Mouse (Mus musculus): ENCODE results near the gene Rdh8. TPM values are rescaled to one million over a fixed set of nuclear protein-coding genes. Genes with fewer than 3 reads are reported as not detected.

Gene Rdh8
- polyA plus RNA-seq (2015; fragmentation: Nextera tagmentation; extraction: Ambion mirVana) = not detected in 2 replicates

DNA sequence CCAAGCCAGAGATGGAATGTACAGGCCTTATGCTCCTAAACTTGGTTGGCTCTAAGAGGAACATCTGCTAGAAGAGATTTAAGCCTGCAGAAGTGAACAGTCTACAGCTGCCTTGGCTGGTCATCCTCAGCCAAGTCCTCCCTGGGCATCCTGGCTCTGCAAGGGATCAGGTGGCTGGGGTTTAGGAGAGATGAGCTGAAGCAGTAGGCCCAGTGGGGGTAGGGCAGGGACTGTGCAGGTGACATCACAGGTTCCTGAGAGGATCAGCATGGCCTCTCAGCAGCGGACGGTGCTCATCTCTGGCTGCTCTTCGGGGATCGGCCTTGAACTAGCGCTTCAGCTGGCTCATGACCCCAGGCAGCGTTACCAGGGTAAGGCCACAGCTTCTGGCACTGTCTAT is at the start of gene Rdh8:
TSS of gene Rdh8 (plus strand) at position 268 of the 400 bp plus-strand sequence.
- no peak for ATAC-seq (ENCODE audit: low read depth)
- no peaks in the 10 kb centered on the region for H3K36me3 ChIP-seq (ENCODE audit: control insufficient read depth, insufficient read depth)
- H3K9me3 ChIP-seq (replicated peaks; ENCODE audit: control insufficient read depth, low read length) = no peaks in the 10 kb centered on the region
- H3K4me3 ChIP-seq (ENCODE audit: low read depth, low read length) = no peak within 1 kb of the TSS
- 65% methylated on average over 6 of the region's 6 CpGs for WGBS (ENCODE audit: insufficient replicate concordance)
- H3K4me2 ChIP-seq (ENCODE audit: low read depth, low read length) = no peak within 1 kb of the TSS
- no peak within 1 kb of the TSS for H3K9ac ChIP-seq (ENCODE audit: low read depth, low read length)
- peaks cover 4% of the 10 kb centered on the region for H3K4me1 ChIP-seq (ENCODE audit: control insufficient read depth, low read depth, low read length)
- H3K27me3 ChIP-seq (ENCODE audit: control insufficient read depth, insufficient read depth, low read depth, low read length) = peaks cover 23% of the 10 kb centered on the region
- H3K27ac ChIP-seq (ENCODE audit: low read length) = no peak within 1 kb of the TSS

DNA sequence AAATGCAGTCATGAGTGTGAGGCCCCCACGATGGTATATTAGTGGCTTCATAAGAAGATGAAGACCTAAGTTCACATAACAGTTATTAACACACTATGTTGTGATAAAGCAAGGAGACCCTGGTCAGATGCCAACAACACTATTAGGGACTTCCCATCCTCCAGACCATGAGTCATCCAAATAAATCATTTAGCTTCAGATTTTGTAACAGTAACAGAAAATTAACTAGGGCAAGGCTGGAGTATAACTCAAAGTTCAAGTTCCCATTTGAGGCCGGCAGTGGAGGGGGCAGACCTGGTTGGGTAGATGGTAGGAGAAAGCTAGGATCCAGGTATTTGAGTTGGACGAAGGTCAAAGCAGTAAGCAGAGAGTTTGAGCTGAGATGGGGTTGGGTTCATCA is 37.0 kb upstream of the Rdh8 start:
- no peaks in the 10 kb centered on the region for H3K4me1 ChIP-seq (ENCODE audit: control insufficient read depth, low read depth, low read length)
- H3K9ac ChIP-seq (ENCODE audit: low read depth, low read length) = no peak overlapping the region
- H3K27ac ChIP-seq (ENCODE audit: low read length) = no peak overlapping the region
- H3K4me3 ChIP-seq (ENCODE audit: low read depth, low read length) = no peak overlapping the region
- no peak overlapping the region for H3K4me2 ChIP-seq (ENCODE audit: low read depth, low read length)
- no peaks in the 10 kb centered on the region for H3K9me3 ChIP-seq (replicated peaks; ENCODE audit: control insufficient read depth, low read length)
- H3K27me3 ChIP-seq (ENCODE audit: control insufficient read depth, insufficient read depth, low read depth, low read length) = no peaks in the 10 kb centered on the region
- H3K36me3 ChIP-seq (ENCODE audit: control insufficient read depth, insufficient read depth) = no peaks in the 10 kb centered on the region
- WGBS (ENCODE audit: insufficient replicate concordance) = 48% methylated on average over 3 of the region's 3 CpGs
- 0 out of 2 replicates have a peak, but pooled peaks have one; percentile 11 for ATAC-seq (ENCODE audit: low read depth)

GRCm38 (mm10) chr9:20785055-20785454 is 33.2 kb upstream of the Rdh8 start:
- Histone ChIP-seq H3K9ac (ENCODE audit: low read depth, low read length) (no peak overlapping the region), H3K36me3 (ENCODE audit: control insufficient read depth, insufficient read depth) (no peaks in the 10 kb centered on the region), H3K27ac (ENCODE audit: low read length) (no peak overlapping the region), H3K9me3 (replicated peaks; ENCODE audit: control insufficient read depth, low read length) (0 out of 2 replicates have a peak, but pooled peaks cover 3% of the 10 kb centered on the region), H3K27me3 (ENCODE audit: control insufficient read depth, insufficient read depth, low read depth, low read length) (no peaks in the 10 kb centered on the region), H3K4me3 (ENCODE audit: low read depth, low read length) (no peak overlapping the region), H3K4me1 (ENCODE audit: control insufficient read depth, low read depth, low read length) (no peaks in the 10 kb centered on the region), H3K4me2 (ENCODE audit: low read depth, low read length) (no peak overlapping the region)
- no peak for ATAC-seq (ENCODE audit: low read depth)
- WGBS (ENCODE audit: insufficient replicate concordance) = 55% methylated on average over 6 of the region's 6 CpGs

DNA sequence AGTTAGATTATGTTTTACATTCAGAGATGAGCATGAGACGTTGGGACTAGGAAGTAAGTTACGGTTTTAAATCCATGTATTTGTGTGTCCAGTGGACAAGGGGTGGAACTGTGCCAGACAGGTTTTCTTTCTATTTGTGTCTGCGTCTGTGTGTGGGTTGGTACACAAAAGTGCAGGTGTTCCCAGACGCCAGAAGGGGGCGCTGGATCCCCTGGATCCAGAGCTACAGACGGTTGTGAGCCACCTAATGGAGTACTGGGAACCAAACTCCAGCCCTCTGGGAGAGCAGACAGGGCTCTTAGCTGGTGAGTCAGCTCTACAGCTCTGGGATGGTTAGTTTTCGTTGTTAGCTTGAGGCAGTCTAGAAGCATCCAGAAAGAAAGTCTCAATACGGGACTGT is 30.3 kb upstream of the Rdh8 start:
- Histone ChIP-seq H3K9me3 (replicated peaks; ENCODE audit: control insufficient read depth, low read length) (0 out of 2 replicates have a peak, but pooled peaks cover 3% of the 10 kb centered on the region), H3K4me2 (ENCODE audit: low read depth, low read length) (no peak overlapping the region), H3K27me3 (ENCODE audit: control insufficient read depth, insufficient read depth, low read depth, low read length) (no peaks in the 10 kb centered on the region), H3K27ac (ENCODE audit: low read length) (no peak overlapping the region), H3K4me1 (ENCODE audit: control insufficient read depth, low read depth, low read length) (no peaks in the 10 kb centered on the region), H3K9ac (ENCODE audit: low read depth, low read length) (no peak overlapping the region), H3K36me3 (ENCODE audit: control insufficient read depth, insufficient read depth) (no peaks in the 10 kb centered on the region), H3K4me3 (ENCODE audit: low read depth, low read length) (no peak overlapping the region)
- WGBS (ENCODE audit: insufficient replicate concordance) = 66% methylated on average over 8 of the region's 8 CpGs
- ATAC-seq (ENCODE audit: low read depth) = no peak

DNA sequence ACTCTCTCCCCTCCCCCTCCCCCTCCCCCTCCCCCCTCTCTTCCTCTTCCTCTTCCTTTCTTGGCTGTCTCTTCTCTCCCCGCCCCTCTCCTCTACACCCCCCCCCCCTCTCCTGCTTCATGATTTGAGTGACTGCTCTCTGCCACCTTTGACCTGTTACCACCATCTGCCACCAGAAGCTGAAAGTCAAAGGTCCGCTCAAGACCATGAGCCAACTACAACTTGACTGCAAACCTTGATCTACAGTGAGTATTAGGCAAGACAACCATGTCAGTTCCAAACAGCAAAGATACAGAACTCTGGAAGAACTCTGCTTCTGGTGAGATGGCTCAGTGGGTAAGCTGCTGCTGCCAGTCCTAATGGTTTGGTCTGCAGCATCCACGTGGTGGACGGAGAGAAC is 28.7 kb upstream of the Rdh8 start:
- Histone ChIP-seq H3K9ac (ENCODE audit: low read depth, low read length) (no peak overlapping the region), H3K36me3 (ENCODE audit: control insufficient read depth, insufficient read depth) (no peaks in the 10 kb centered on the region), H3K4me2 (ENCODE audit: low read depth, low read length) (no peak overlapping the region), H3K4me1 (ENCODE audit: control insufficient read depth, low read depth, low read length) (no peaks in the 10 kb centered on the region), H3K4me3 (ENCODE audit: low read depth, low read length) (no peak overlapping the region), H3K27ac (ENCODE audit: low read length) (no peak overlapping the region), H3K9me3 (replicated peaks; ENCODE audit: control insufficient read depth, low read length) (0 out of 2 replicates have a peak, but pooled peaks cover 3% of the 10 kb centered on the region), H3K27me3 (ENCODE audit: control insufficient read depth, insufficient read depth, low read depth, low read length) (no peaks in the 10 kb centered on the region)
- WGBS (ENCODE audit: insufficient replicate concordance) = 55% methylated on average over 3 of the region's 4 CpGs
- peak; percentile 61; the same call in 1 of the 2 replicates for ATAC-seq (ENCODE audit: low read depth)

DNA sequence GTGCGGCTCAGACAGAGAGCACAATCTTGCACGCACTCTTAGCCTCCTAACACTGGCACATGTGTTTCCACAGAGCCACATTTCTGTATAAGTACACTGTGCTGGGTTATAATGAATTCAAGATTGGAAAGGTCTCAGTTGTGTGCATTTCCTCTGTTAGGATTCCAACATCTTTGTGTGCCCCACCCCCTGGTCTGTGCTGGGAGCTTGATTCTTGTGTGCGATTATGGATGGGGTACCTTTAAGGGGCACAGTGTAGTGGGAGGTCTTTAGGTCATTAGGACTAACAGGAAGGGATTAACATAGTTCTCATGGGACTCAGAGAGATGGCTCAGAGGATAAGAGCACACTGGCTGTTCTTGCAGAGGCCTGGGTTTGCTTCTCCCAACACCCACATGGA is 28.0 kb upstream of the Rdh8 start:
- H3K36me3 ChIP-seq (ENCODE audit: control insufficient read depth, insufficient read depth) = no peaks in the 10 kb centered on the region
- no peak overlapping the region for H3K4me3 ChIP-seq (ENCODE audit: low read depth, low read length)
- no peak overlapping the region for H3K4me2 ChIP-seq (ENCODE audit: low read depth, low read length)
- 61% methylated on average over 3 of the region's 3 CpGs for WGBS (ENCODE audit: insufficient replicate concordance)
- H3K9ac ChIP-seq (ENCODE audit: low read depth, low read length) = no peak overlapping the region
- H3K9me3 ChIP-seq (replicated peaks; ENCODE audit: control insufficient read depth, low read length) = 0 out of 2 replicates have a peak, but pooled peaks cover 3% of the 10 kb centered on the region
- no peaks in the 10 kb centered on the region for H3K27me3 ChIP-seq (ENCODE audit: control insufficient read depth, insufficient read depth, low read depth, low read length)
- H3K27ac ChIP-seq (ENCODE audit: low read length) = no peak overlapping the region
- no peaks in the 10 kb centered on the region for H3K4me1 ChIP-seq (ENCODE audit: control insufficient read depth, low read depth, low read length)
- ATAC-seq (ENCODE audit: low read depth) = no peak

DNA sequence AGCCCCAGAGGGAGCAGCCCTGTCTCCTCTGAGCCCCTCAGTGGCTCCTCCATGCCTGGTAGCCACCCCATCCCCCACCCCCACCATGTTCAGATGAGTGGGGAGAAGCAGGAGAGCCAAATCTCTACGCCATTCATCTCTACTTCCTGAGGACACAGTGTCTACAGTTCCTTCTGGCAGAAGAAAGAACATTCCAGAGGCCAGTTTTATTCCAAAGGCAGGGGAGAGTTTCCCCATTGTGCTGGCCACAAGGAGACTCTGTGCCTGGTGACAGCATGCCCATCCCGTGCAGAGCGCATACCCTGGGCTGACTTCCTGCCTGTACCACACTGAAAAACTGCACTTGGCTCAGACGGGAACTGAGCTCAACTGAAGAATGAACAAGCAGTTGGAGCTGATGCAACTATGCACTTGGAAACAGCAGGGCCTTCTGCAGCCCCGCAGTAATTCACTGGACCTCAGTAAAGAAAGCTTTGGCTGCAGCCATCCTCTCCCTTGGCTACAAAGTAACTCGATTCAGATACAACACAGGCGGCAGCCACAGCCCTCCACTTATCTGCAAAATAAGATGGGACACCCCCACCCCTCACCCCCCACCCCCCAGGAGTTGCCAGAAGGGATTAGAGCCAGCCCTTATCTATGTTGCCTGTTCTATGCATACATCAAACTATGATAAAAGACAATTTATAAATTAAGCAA is 24.0 kb upstream of the Rdh8 start:
- Histone ChIP-seq H3K4me1 (ENCODE audit: control insufficient read depth, low read depth, low read length) (no peaks in the 10 kb centered on the region), H3K36me3 (ENCODE audit: control insufficient read depth, insufficient read depth) (no peaks in the 10 kb centered on the region), H3K27me3 (ENCODE audit: control insufficient read depth, insufficient read depth, low read depth, low read length) (no peaks in the 10 kb centered on the region), H3K4me2 (ENCODE audit: low read depth, low read length) (no peak overlapping the region), H3K9ac (ENCODE audit: low read depth, low read length) (no peak overlapping the region), H3K4me3 (ENCODE audit: low read depth, low read length) (no peak overlapping the region), H3K27ac (ENCODE audit: low read length) (no peak overlapping the region), H3K9me3 (replicated peaks; ENCODE audit: control insufficient read depth, low read length) (no peaks in the 10 kb centered on the region)
- ATAC-seq (ENCODE audit: low read depth) = no peak
- 12% methylated on average over 7 of the region's 7 CpGs for WGBS (ENCODE audit: insufficient replicate concordance)

- Histone ChIP-seq H3K27ac (ENCODE audit: low read length) (0 out of 2 replicates have a peak overlapping the region, but pooled peaks have one; percentile 31), H3K4me2 (ENCODE audit: low read depth, low read length) (no peak overlapping the region), H3K4me3 (ENCODE audit: low read depth, low read length) (no peak overlapping the region), H3K27me3 (ENCODE audit: control insufficient read depth, insufficient read depth, low read depth, low read length) (no peaks in the 10 kb centered on the region), H3K4me1 (ENCODE audit: control insufficient read depth, low read depth, low read length) (no peaks in the 10 kb centered on the region), H3K9me3 (replicated peaks; ENCODE audit: control insufficient read depth, low read length) (no peaks in the 10 kb centered on the region), H3K36me3 (ENCODE audit: control insufficient read depth, insufficient read depth) (no peaks in the 10 kb centered on the region), H3K9ac (ENCODE audit: low read depth, low read length) (no peak overlapping the region)
- 40% methylated on average over 13 of the region's 13 CpGs for WGBS (ENCODE audit: insufficient replicate concordance)
- ATAC-seq (ENCODE audit: low read depth) = peak; percentile 91
Measured at GRCm38 (mm10) chr9:20804266-20805158, 13.8 kb upstream of the Rdh8 start.

- ATAC-seq (ENCODE audit: low read depth) = no peak
- no peak overlapping the region for H3K4me3 ChIP-seq (ENCODE audit: low read depth, low read length)
- H3K9ac ChIP-seq (ENCODE audit: low read depth, low read length) = no peak overlapping the region
- H3K36me3 ChIP-seq (ENCODE audit: control insufficient read depth, insufficient read depth) = no peaks in the 10 kb centered on the region
- H3K4me2 ChIP-seq (ENCODE audit: low read depth, low read length) = no peak overlapping the region
- no peak overlapping the region for H3K27ac ChIP-seq (ENCODE audit: low read length)
- H3K9me3 ChIP-seq (replicated peaks; ENCODE audit: control insufficient read depth, low read length) = no peaks in the 10 kb centered on the region
- no peaks in the 10 kb centered on the region for H3K4me1 ChIP-seq (ENCODE audit: control insufficient read depth, low read depth, low read length)
- H3K27me3 ChIP-seq (ENCODE audit: control insufficient read depth, insufficient read depth, low read depth, low read length) = no peaks in the 10 kb centered on the region
- 51% methylated on average over 3 of the region's 3 CpGs for WGBS (ENCODE audit: insufficient replicate concordance)
Measured at GRCm38 (mm10) chr9:20805159-20805495, 13.2 kb upstream of the Rdh8 start.

All from liver, embryonic 16.5 days (tissue).